Mouse (Mus musculus) spleen, adult 2 months (tissue): Measurements from ENCODE around the gene Gstm5. TPM values are rescaled to one million over a fixed set of nuclear protein-coding genes. Genes with fewer than 3 reads are reported as not detected.

ENCODE experiments used
- DNase-seq, 2 experiments: peaks; one replicate each; pipeline versions ENCODE4 v3.0.0 to v3.0.0-alpha.2; 2012 to 2021; ENCODE audit warnings: low spot score in 2 of 2, low read depth in 1 of 2
- H3K27ac ChIP-seq: fragments of 200-500 bp; 2 replicates; pipeline ENCODE4 v1.5.1; 2012; ENCODE audit warnings: low read length, inconsistent platforms; ENCODE audit not compliant: insufficient read depth
- H3K27me3 ChIP-seq: fragments of 200-500 bp; 2 replicates; pipeline ENCODE4 v1.6.1; 2012; ENCODE audit warnings: mild to moderate bottlenecking, moderate library complexity, low read length, inconsistent platforms; ENCODE audit not compliant: control insufficient read depth, insufficient read depth
- H3K36me3 ChIP-seq: fragments of 200-500 bp; 2 replicates; pipeline ENCODE4 v1.6.1; 2012; ENCODE audit warnings: mild to moderate bottlenecking, low read length, inconsistent platforms; ENCODE audit not compliant: control insufficient read depth, insufficient read depth
- H3K4me1 ChIP-seq: fragments of 200-500 bp; 2 replicates; pipeline ENCODE4 v1.6.1; 2011; ENCODE audit warnings: inconsistent platforms; ENCODE audit not compliant: control insufficient read depth, insufficient read depth, insufficient read length
- H3K4me3 ChIP-seq: fragments of 200-500 bp; 2 replicates; pipeline ENCODE4 v1.5.1; 2011; ENCODE audit warnings: mild to moderate bottlenecking, inconsistent platforms; ENCODE audit not compliant: insufficient read depth, insufficient read length; ENCODE audit errors: extremely low read depth
- CTCF ChIP-seq: fragments of 200-500 bp; IDR thresholded peaks from 2 replicates; pipeline ENCODE4 v1.5.1; 2011; ENCODE audit warnings: mild to moderate bottlenecking, inconsistent platforms; ENCODE audit not compliant: insufficient read depth, insufficient read length, insufficient replicate concordance; ENCODE audit errors: extremely low read depth
- POLR2A ChIP-seq: fragments of 200-500 bp; IDR thresholded peaks from 2 replicates; pipeline ENCODE4 v1.6.1; 2011; ENCODE audit warnings: low read depth, low read length, inconsistent platforms
- WGBS: fragments of 180-500 bp; shearing (Covaris S2); methylation state at CpG from one replicate; pipeline ENCODE4 v1.1.7; 2018; 5-methylcytosine and 5-hydroxymethylcytosine counted together
- polyA plus RNA-seq: library from polyadenylated mRNA; depleted of rRNA; stranded (reverse); fragments of >200 nt; gene quantifications from 2 replicates; pipeline ENCODE4 v1.2.3, GENCODE M21; 2012

The Gstm5 gene
- polyA plus RNA-seq, 1 experiment, result 5.9 TPM

- H3K27me3 ChIP-seq, result 0 out of 2 replicates have a peak, but pooled peaks cover 1% of the 10 kb centered on the region
- H3K27ac ChIP-seq, result no peak overlapping the region
- TF ChIP-seq POLR2A, result no peak
- no peak for TF ChIP-seq CTCF
- DNase-seq, result no peak
- 15% methylated on average over 6 of the region's 6 CpGs for WGBS
- H3K36me3 ChIP-seq, result no peaks in the 10 kb centered on the region
- H3K4me1 ChIP-seq, result no peaks in the 10 kb centered on the region
- H3K4me3 ChIP-seq, result peak overlapping the region; percentile 57; the same call in 1 of the 2 replicates
Observed at GRCm38 (mm10) chr3:107895194-107895719, 364 bp upstream of the Gstm5 start.

- no peak for DNase-seq
- Histone ChIP-seq H3K4me1 (no peaks in the 10 kb centered on the region), H3K36me3 (no peaks in the 10 kb centered on the region), H3K4me3 (no peak overlapping the region), H3K27ac (no peak overlapping the region), H3K27me3 (0 out of 2 replicates have a peak, but pooled peaks cover 1% of the 10 kb centered on the region)
- no peak for TF ChIP-seq POLR2A
- TF ChIP-seq CTCF, result no peak
- 93% methylated on average over 13 of the region's 13 CpGs for WGBS
Observed at GRCm38 (mm10) chr3:107898691-107899090, 3.1 kb downstream of the Gstm5 start.

DNA sequence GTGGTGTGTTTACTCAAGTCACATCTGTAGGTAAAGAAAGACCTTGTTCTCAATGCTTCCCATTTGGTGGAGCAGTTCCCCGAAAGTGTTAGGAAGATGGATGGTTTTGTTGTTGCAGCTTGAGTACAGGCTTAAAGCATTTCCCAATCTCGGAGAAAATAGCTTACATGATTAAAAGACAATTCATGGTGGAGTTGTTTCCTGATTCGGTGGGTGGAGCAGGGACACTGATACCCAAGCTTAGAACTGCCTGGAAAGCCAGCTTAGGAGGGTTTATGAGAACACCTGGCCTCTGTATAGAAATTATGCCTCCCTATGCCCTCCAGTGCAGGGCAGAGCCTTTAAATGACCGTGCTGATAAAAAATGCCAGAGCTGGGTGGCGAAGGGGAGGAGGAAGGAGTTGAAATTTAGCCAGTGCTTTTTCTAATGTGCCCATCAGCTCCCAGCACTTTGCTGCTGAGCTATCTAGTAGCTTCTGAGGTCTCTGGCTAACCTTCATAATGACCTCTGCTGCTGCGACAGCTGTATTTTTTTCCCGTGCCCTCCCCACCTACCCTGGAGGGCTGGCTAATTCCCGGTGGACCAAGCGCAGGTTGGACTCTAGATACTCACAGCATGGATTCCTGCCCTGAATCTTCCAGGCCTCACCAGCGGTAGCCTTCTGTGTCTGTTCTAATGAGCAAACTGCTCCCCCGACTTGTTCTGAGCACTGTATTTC, 5.5 kb downstream of the Gstm5 start:
- DNase-seq, result no peak
- H3K36me3 ChIP-seq, result no peaks in the 10 kb centered on the region
- H3K27ac ChIP-seq, result no peak overlapping the region
- no peak overlapping the region for H3K4me3 ChIP-seq
- H3K27me3 ChIP-seq, result no peaks in the 10 kb centered on the region
- WGBS, result 77% methylated on average over 11 of the region's 11 CpGs
- TF ChIP-seq POLR2A, result no peak
- no peak for TF ChIP-seq CTCF
- no peaks in the 10 kb centered on the region for H3K4me1 ChIP-seq

GRCm38 (mm10) chr3:107905942-107906341, 10.3 kb downstream of the Gstm5 start:
- Histone ChIP-seq H3K4me3 (no peak overlapping the region), H3K27ac (no peak overlapping the region), H3K4me1 (no peaks in the 10 kb centered on the region), H3K36me3 (no peaks in the 10 kb centered on the region), H3K27me3 (no peaks in the 10 kb centered on the region)
- DNase-seq, result no peak
- no peak for TF ChIP-seq CTCF
- no peak for TF ChIP-seq POLR2A
- 51% methylated on average over 6 of the region's 6 CpGs for WGBS

DNA sequence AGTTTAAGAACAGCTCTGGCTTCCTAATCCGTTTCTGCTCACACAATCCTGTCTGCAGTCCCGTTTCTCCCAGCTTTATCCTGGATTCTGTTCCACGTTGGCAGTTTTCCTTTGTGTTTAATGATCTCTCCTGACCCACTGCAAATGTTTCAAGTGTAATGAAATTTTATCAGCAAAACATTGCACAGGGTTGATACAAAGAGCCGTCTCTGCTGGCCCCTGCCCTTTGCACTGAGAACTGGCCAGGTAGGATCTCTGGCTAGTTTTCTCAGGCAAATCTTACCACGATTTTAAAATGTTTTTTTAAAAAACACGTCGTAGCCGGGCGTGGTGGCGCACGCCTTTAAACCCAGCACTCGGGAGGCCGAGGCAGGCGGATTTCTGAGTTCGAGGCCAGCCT, 21.1 kb downstream of the Gstm5 start:
- Histone ChIP-seq H3K27ac (no peak overlapping the region), H3K27me3 (no peaks in the 10 kb centered on the region), H3K36me3 (no peaks in the 10 kb centered on the region), H3K4me3 (no peak overlapping the region), H3K4me1 (no peaks in the 10 kb centered on the region)
- no peak for TF ChIP-seq POLR2A
- no peak for TF ChIP-seq CTCF
- DNase-seq, result no peak
- WGBS, result 89% methylated on average over 15 of the region's 15 CpGs

GRCm38 (mm10) chr3:107917097-107917496, 21.5 kb downstream of the Gstm5 start:
- no peak overlapping the region for H3K27ac ChIP-seq
- H3K4me3 ChIP-seq, result no peak overlapping the region
- H3K36me3 ChIP-seq, result no peaks in the 10 kb centered on the region
- TF ChIP-seq POLR2A (no peak), CTCF (no peak)
- DNase-seq, result no peak
- H3K27me3 ChIP-seq, result no peaks in the 10 kb centered on the region
- 87% methylated on average over 3 of the region's 3 CpGs for WGBS
- no peaks in the 10 kb centered on the region for H3K4me1 ChIP-seq
